Mouse (Mus musculus) heart, embryonic 14.5 days (tissue): ENCODE data around the gene Nol4l. TPM values are rescaled to one million over a fixed set of nuclear protein-coding genes. Genes with fewer than 3 reads are reported as not detected.
A peak's percentile ranks its signal among the peaks of the same experiment; 100 is the strongest.

Experiments used
- ATAC-seq: fragments of 200-750 bp; cut with Nextera tagmentation; 2 replicates; pipeline ENCODE4 v1.8.0; 2017; ENCODE audit warnings: low read depth, moderate TSS enrichment; ENCODE audit not compliant: insufficient number of reproducible peaks, insufficient read depth, low FRiP score
- H3K27ac ChIP-seq, 2 experiments: fragments of 200-500 bp in 1 of 2; fragments of 300-500 bp in 1 of 2; sonication (generic) in 1 of 2; replicated peaks in 1 of 2; 2 replicates each; pipeline ENCODE4 v1.5.1; 2012 to 2014; ENCODE audit warnings: low read depth in 2 of 2, low read length in 2 of 2, control low read depth in 1 of 2, mild to moderate bottlenecking in 1 of 2, mixed read lengths in 1 of 2; ENCODE audit not compliant: control insufficient read depth in 1 of 2, insufficient read depth in 1 of 2
- H3K27me3 ChIP-seq: fragments of 300-500 bp; sonication (generic); 2 replicates; pipeline ENCODE4 v1.6.1; 2014; ENCODE audit warnings: mild to moderate bottlenecking, low read length, control low read depth; ENCODE audit not compliant: control insufficient read depth, insufficient read depth
- H3K36me3 ChIP-seq: fragments of 300-500 bp; sonication (generic); 2 replicates; pipeline ENCODE4 v1.6.1; 2014; ENCODE audit warnings: mild to moderate bottlenecking, control low read depth, low read length, mixed read lengths; ENCODE audit not compliant: control insufficient read depth, insufficient read depth
- H3K4me1 ChIP-seq, 2 experiments: fragments of 200-500 bp in 1 of 2; fragments of 300-500 bp in 1 of 2; sonication (generic) in 1 of 2; 2 replicates each; pipeline ENCODE4 v1.6.1; 2012 to 2014; ENCODE audit warnings: low read length in 2 of 2, control low read depth in 1 of 2, mixed read lengths in 1 of 2; ENCODE audit not compliant: control insufficient read depth in 2 of 2, insufficient read depth in 2 of 2
- H3K4me2 ChIP-seq: fragments of 300-500 bp; sonication (generic); 2 replicates; pipeline ENCODE4 v1.6.1; 2014; ENCODE audit warnings: mild to moderate bottlenecking, low read length
- H3K4me3 ChIP-seq, 2 experiments: fragments of 200-500 bp in 1 of 2; fragments of 300-500 bp in 1 of 2; sonication (generic) in 1 of 2; 2 replicates each; pipeline ENCODE4 v1.5.1; 2012 to 2014; ENCODE audit warnings: low read length in 2 of 2, mild to moderate bottlenecking in 2 of 2, control low read depth in 1 of 2, low read depth in 1 of 2, moderate library complexity in 1 of 2; ENCODE audit not compliant: control insufficient read depth in 1 of 2, insufficient read depth in 1 of 2
- H3K9ac ChIP-seq: fragments of 300-500 bp; sonication (generic); 2 replicates; pipeline ENCODE4 v1.6.1; 2014; ENCODE audit warnings: mild to moderate bottlenecking, low read length
- H3K9me3 ChIP-seq: fragments of 300-500 bp; sonication (generic); 2 replicates; pipeline ENCODE4 v1.6.1; 2016; ENCODE audit warnings: low read length, control low read depth; ENCODE audit not compliant: control insufficient read depth
- WGBS: fragments of 180-500 bp; shearing (Covaris S2); extraction: QIAGEN DNeasy Blood & Tissue Kit; methylation state at CpG from one replicate; pipeline ENCODE4 v1.1.7; 2014; 5-methylcytosine and 5-hydroxymethylcytosine counted together
- polyA plus RNA-seq: library from polyadenylated mRNA; unstranded; fragments of >200 nt; fragmentation: Nextera tagmentation; extraction: Ambion mirVana; gene quantifications from 2 replicates; pipeline ENCODE4 v1.2.1, GENCODE M21; 2014

Gene Nol4l
- polyA plus RNA-seq, 1 experiment from 2014 or later, result 12.6 TPM

GRCm38 (mm10) chr2:153481108-153481860 is 48.5 kb downstream of the Nol4l start:
- no peak overlapping the region for H3K4me2 ChIP-seq

DNA sequence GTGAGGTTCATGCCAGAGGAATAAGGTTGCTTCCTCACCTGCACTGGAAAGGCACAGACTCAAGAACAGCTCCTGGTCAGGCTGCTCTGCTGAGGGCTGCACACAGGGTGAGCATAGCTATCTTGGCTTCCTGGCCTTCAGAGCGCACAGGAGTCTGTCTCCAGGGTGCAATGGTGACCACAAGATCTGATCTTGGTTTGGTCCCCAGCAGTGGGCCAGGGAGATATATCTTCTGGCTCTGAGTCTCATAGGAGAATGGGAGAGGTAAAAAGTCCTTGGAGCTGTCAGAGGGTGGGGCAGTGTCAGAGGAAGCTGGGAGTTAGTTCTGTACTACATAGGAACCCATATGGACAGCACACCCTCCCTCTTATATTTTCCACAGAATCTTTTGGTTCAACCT is 50.3 kb downstream of the Nol4l start:
- 70% methylated on average over 1 of the region's 1 CpGs for WGBS
- Histone ChIP-seq H3K4me3 (no peak overlapping the region), H3K9ac (no peak overlapping the region; the same call in 1 of the 2 replicates), H3K27ac (0 out of 4 replicates have a peak overlapping the region, but pooled peaks of 1 of the 2 experiments have one; percentile 59), H3K4me1 (peaks cover 46 to 71% of the 10 kb centered on the region in 2 experiments), H3K36me3 (peaks cover 4% of the 10 kb centered on the region; the same call in 1 of the 2 replicates), H3K9me3 (no peaks in the 10 kb centered on the region), H3K27me3 (no peaks in the 10 kb centered on the region), H3K4me2 (no peak overlapping the region)
- no peak for ATAC-seq

More at GRCm38 (mm10) chr2:153481108-153481860, 48.5 kb downstream of the Nol4l start:
- H3K4me1 ChIP-seq, result peaks cover 28 to 55% of the 10 kb centered on the region in 2 experiments
- H3K4me3 ChIP-seq, result no peak overlapping the region
- 56% methylated on average over 7 of the region's 7 CpGs for WGBS
- H3K9ac ChIP-seq, result no peak overlapping the region
- H3K9me3 ChIP-seq, result no peaks in the 10 kb centered on the region
- no peak overlapping the region; a peak in 1 of 4 replicates for H3K27ac ChIP-seq
- no peak for ATAC-seq
- H3K27me3 ChIP-seq, result no peaks in the 10 kb centered on the region
- H3K36me3 ChIP-seq, result peaks cover 4% of the 10 kb centered on the region; the same call in 1 of the 2 replicates

DNA sequence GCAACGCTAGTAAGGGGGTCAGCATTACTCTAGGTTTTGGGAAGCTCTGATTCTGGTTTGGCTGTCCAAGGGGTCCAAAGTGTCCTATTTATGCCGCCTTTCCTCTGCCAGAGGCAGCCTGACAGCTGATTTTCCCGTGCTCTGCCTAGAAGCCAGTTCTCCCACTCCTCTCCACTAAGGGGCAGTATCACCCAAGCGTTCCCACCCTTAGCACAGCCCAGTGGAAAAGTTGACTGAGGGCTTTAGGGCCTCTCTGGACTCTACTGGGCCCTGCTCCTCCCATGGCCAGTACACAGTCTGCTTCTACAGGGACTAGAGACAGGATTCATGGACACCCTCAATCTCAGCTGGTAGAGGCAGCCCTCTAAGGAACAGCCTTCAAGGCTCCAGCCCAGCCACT is 51.2 kb downstream of the Nol4l start:
- H3K9me3 ChIP-seq, result no peaks in the 10 kb centered on the region
- WGBS, result 6% methylated on average over 4 of the region's 4 CpGs
- peaks cover 46 to 68% of the 10 kb centered on the region in 2 experiments for H3K4me1 ChIP-seq
- H3K4me2 ChIP-seq, result no peak overlapping the region
- peaks cover 4% of the 10 kb centered on the region; the same call in 1 of the 2 replicates for H3K36me3 ChIP-seq
- no peak overlapping the region for H3K4me3 ChIP-seq
- peak overlapping the region; percentile 37 to 59 for H3K27ac ChIP-seq
- peak; percentile 44; the same call in 1 of the 2 replicates for ATAC-seq
- H3K9ac ChIP-seq, result peak overlapping the region; percentile 12; the same call in 1 of the 2 replicates
- no peaks in the 10 kb centered on the region for H3K27me3 ChIP-seq

DNA sequence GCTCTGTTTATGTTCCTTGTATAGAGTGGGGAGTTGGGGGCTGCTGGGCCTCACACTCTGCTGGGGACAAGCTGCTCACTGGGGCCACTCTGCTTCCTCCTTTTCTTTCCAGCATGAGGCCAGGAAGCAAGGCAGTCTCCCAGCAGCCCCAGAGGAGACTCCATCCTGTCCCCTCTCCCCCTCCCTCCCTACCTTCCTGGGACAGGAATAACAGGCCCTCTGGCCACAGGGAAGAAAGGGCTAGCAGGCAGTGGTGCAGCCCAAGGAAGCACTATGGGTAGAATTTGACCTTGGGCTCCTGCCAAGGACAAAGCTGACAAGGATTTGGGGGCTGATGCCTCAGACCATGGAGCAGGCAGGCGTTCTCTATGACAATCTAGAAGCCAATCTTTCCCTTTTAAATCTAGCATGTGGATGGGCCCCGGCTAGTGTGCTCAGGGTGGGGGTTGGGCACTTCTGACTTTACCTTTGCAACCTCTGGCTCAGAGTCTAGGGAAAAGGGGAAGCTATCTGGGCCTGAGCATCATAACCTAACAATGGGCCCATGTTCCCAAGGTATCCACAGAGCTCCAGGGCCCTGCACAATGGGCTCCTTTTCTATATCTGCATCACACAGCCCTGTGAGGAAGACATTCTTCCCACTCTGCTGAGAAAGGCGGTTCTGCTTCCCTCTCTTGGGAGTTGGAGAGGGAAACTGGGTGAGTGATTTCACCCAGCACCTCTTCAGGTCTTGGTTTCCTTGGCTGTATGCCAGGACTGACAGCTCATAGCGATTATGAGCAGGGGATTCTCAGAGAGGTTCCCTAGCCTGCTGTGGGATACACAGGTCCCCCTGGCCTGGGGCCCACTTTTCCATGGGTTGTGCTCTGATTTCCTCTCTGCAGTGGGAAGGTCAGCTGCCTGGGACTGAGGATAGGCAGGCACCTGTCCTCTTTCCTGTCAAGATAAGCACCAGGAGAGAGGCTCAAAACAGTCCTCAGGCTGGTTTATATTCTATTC is 54.4 kb downstream of the Nol4l start:
- ATAC-seq, result peak; percentile 75
- no peaks in the 10 kb centered on the region for H3K9me3 ChIP-seq
- peak overlapping the region; percentile 35 for H3K4me2 ChIP-seq
- no peak overlapping the region for H3K4me3 ChIP-seq
- peaks cover 42 to 55% of the 10 kb centered on the region in 2 experiments for H3K4me1 ChIP-seq
- no peaks in the 10 kb centered on the region for H3K27me3 ChIP-seq
- WGBS, result 5% methylated on average over 4 of the region's 4 CpGs
- peaks cover 4% of the 10 kb centered on the region; the same call in 1 of the 2 replicates for H3K36me3 ChIP-seq
- H3K9ac ChIP-seq, result 0 out of 2 replicates have a peak overlapping the region, but pooled peaks have one; percentile 30
- peak overlapping the region; percentile 81 to 86 for H3K27ac ChIP-seq

GRCm38 (mm10) chr2:153470983-153471382 is 58.8 kb downstream of the Nol4l start:
- H3K9ac ChIP-seq, result no peak overlapping the region
- peaks cover 34 to 37% of the 10 kb centered on the region in 2 experiments for H3K4me1 ChIP-seq
- H3K4me2 ChIP-seq, result no peak overlapping the region
- no peak for ATAC-seq
- no peak overlapping the region for H3K27ac ChIP-seq
- H3K4me3 ChIP-seq, result no peak overlapping the region
- WGBS, result 76% methylated on average over 3 of the region's 3 CpGs
- H3K36me3 ChIP-seq, result no peaks in the 10 kb centered on the region
- H3K27me3 ChIP-seq, result no peaks in the 10 kb centered on the region
- H3K9me3 ChIP-seq, result no peaks in the 10 kb centered on the region

DNA sequence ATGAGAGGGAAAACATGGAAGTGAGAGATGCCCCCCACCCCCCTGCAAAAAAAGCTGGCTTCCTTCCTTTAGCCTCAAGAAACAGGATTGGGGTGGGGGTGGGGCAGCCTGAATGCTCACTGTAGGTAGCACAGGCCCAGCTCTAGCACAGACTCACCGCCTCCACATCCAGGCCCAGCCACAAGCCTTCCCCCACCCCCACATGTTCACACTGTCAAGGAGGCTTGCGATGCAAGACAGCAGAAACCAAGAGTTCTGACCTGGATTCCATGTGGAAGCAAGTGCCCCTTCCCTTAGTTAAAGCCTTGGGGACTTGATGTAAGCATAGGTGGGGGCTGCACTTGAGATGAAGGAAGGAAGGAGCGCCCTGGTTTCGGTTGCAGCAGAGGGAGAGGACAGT is 60.0 kb downstream of the Nol4l start:
- Histone ChIP-seq H3K36me3 (no peaks in the 10 kb centered on the region), H3K27ac (peak overlapping the region in 1 of 2 experiments; percentile 41; a peak in 1 of 4 replicates), H3K27me3 (no peaks in the 10 kb centered on the region), H3K9ac (no peak overlapping the region), H3K4me3 (no peak overlapping the region), H3K4me2 (no peak overlapping the region), H3K4me1 (peaks cover 21 to 25% of the 10 kb centered on the region in 2 experiments), H3K9me3 (no peaks in the 10 kb centered on the region)
- WGBS, result 42% methylated on average over 4 of the region's 4 CpGs
- ATAC-seq, result no peak

- Histone ChIP-seq H3K36me3 (no peaks in the 10 kb centered on the region), H3K27me3 (no peaks in the 10 kb centered on the region), H3K9ac (no peak overlapping the region), H3K4me3 (no peak overlapping the region), H3K27ac (0 out of 4 replicates have a peak overlapping the region, but pooled peaks of 1 of the 2 experiments have one; percentile 41), H3K9me3 (no peaks in the 10 kb centered on the region), H3K4me2 (no peak overlapping the region), H3K4me1 (peaks cover 17 to 21% of the 10 kb centered on the region in 2 experiments)
- WGBS, result 49% methylated on average over 2 of the region's 2 CpGs
- ATAC-seq, result no peak
Observed at GRCm38 (mm10) chr2:153469317-153469716, 60.5 kb downstream of the Nol4l start.
